Mouse (Mus musculus) neural tube, embryonic 15.5 days (tissue): ENCODE measurements around the gene Hmg20b. TPM values are rescaled to one million over a fixed set of nuclear protein-coding genes. Genes with fewer than 3 reads are reported as not detected.
A peak's percentile ranks its signal among the peaks of the same experiment; 100 is the strongest.

Source experiments
- ATAC-seq: fragments of 200-750 bp; cut with Nextera tagmentation; 2 replicates; pipeline ENCODE4 v1.8.0; 2017; ENCODE audit warnings: mild to moderate bottlenecking, moderate TSS enrichment, moderate library complexity; ENCODE audit not compliant: low FRiP score
- H3K27ac ChIP-seq: fragments of 300-500 bp; sonication (generic); replicated peaks from 2 replicates; pipeline ENCODE4 v1.5.1; 2015; ENCODE audit warnings: mild to moderate bottlenecking, inconsistent platforms
- H3K27me3 ChIP-seq: fragments of 300-500 bp; sonication (generic); replicated peaks from 2 replicates; pipeline ENCODE4 v1.6.1; 2015; ENCODE audit warnings: inconsistent platforms
- H3K36me3 ChIP-seq: fragments of 300-500 bp; sonication (generic); 2 replicates; pipeline ENCODE4 v1.6.1; 2015; ENCODE audit warnings: inconsistent platforms
- H3K4me1 ChIP-seq: fragments of 300-500 bp; sonication (generic); 2 replicates; pipeline ENCODE4 v1.6.1; 2015; ENCODE audit warnings: inconsistent platforms
- H3K4me2 ChIP-seq: fragments of 300-500 bp; sonication (generic); 2 replicates; pipeline ENCODE4 v1.6.1; 2015; ENCODE audit warnings: inconsistent platforms, mild to moderate bottlenecking, moderate library complexity
- H3K4me3 ChIP-seq: fragments of 300-500 bp; sonication (generic); replicated peaks from 2 replicates; pipeline ENCODE4 v1.5.1; 2015; ENCODE audit warnings: mild to moderate bottlenecking, inconsistent platforms
- H3K9ac ChIP-seq: fragments of 300-500 bp; sonication (generic); replicated peaks from 2 replicates; pipeline ENCODE4 v1.6.1; 2015; ENCODE audit warnings: mild to moderate bottlenecking, inconsistent platforms
- H3K9me3 ChIP-seq: fragments of 300-500 bp; sonication (generic); replicated peaks from 2 replicates; pipeline ENCODE4 v1.6.1; 2016; ENCODE audit warnings: inconsistent platforms
- WGBS: fragments of 180-500 bp; shearing (Covaris S2); methylation state at CpG from one replicate; pipeline ENCODE4 v1.1.7; 2015; ENCODE audit warnings: mixed read lengths; 5-methylcytosine and 5-hydroxymethylcytosine counted together
- polyA plus RNA-seq: library from polyadenylated mRNA; unstranded; fragments of >200 nt; fragmentation: Nextera tagmentation; extraction: Ambion mirVana; gene quantifications from 2 replicates; pipeline ENCODE4 v1.2.1, GENCODE M21; 2015

Hmg20b gene
- polyA plus RNA-seq, 1 experiment from 2014 or later, result 31.0 TPM

GRCm38 (mm10) chr10:81332277-81332676 lies 18.0 kb downstream of the Hmg20b start:
- no peak overlapping the region for H3K9ac ChIP-seq
- H3K27me3 ChIP-seq, result peaks cover 38% of the 10 kb centered on the region
- H3K4me3 ChIP-seq, result no peak overlapping the region
- ATAC-seq, result no peak
- H3K9me3 ChIP-seq, result no peaks in the 10 kb centered on the region
- H3K36me3 ChIP-seq, result peaks cover 4% of the 10 kb centered on the region
- peaks cover 8% of the 10 kb centered on the region; the same call in 1 of the 2 replicates for H3K4me1 ChIP-seq
- peak overlapping the region; percentile 7; the same call in 1 of the 2 replicates for H3K4me2 ChIP-seq
- 22% methylated on average over 29 of the region's 29 CpGs for WGBS
- H3K27ac ChIP-seq, result no peak overlapping the region

GRCm38 (mm10) chr10:81330007-81330406 lies 20.3 kb downstream of the Hmg20b start:
- H3K4me3 ChIP-seq, result no peak overlapping the region
- H3K36me3 ChIP-seq, result peaks cover 26% of the 10 kb centered on the region
- H3K4me1 ChIP-seq, result peaks cover 8% of the 10 kb centered on the region; the same call in 1 of the 2 replicates
- H3K9me3 ChIP-seq, result no peaks in the 10 kb centered on the region
- H3K4me2 ChIP-seq, result peak overlapping the region; percentile 15; the same call in 1 of the 2 replicates
- ATAC-seq, result no peak
- 63% methylated on average over 4 of the region's 4 CpGs for WGBS
- H3K27me3 ChIP-seq, result peaks cover 34% of the 10 kb centered on the region
- no peak overlapping the region for H3K9ac ChIP-seq
- no peak overlapping the region for H3K27ac ChIP-seq

DNA sequence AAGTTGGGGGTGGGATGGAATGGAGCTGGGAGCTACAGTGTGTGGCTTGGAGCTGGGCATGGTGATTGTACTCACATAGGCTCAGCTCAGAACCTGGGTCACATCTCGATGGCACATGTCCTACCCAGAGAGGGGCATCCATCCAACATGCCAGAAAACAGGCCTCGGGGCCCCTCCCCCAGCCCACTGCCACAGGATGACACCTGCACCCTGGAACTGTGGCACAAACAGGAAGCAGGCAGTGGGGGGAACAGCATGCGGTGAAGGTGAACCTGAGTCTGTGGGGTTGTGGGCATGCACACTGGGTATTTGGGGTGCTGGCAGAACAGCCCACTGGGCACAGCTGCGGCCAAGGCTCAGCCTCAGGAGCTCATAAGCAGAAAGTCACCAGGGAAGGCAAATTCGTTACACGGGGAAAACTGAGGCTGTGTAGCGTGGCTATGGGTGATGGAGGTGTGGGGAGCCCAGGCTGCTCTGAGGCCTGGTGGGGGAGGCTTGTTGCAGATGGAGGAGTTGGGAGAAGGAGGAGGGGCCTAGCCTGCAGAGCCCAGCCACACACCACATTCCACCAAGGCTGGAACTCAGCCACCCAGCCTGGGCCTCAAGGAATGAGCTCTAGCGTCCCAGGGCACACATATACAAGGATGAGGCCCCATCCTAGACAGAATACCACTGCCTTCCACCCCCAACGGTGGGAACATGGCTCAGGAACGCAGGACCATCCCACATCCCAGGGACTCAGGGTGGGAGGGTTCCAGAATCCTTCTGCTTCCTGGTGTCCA lies 20.9 kb downstream of the Hmg20b start:
- Histone ChIP-seq H3K36me3 (peaks cover 33% of the 10 kb centered on the region), H3K27me3 (peaks cover 28% of the 10 kb centered on the region), H3K4me2 (peak overlapping the region; percentile 15; the same call in 1 of the 2 replicates), H3K4me1 (peaks cover 8% of the 10 kb centered on the region; the same call in 1 of the 2 replicates), H3K9me3 (no peaks in the 10 kb centered on the region), H3K27ac (no peak overlapping the region), H3K9ac (no peak overlapping the region), H3K4me3 (no peak overlapping the region; the same call in 1 of the 2 replicates)
- 73% methylated on average over 10 of the region's 10 CpGs for WGBS
- no peak for ATAC-seq

DNA sequence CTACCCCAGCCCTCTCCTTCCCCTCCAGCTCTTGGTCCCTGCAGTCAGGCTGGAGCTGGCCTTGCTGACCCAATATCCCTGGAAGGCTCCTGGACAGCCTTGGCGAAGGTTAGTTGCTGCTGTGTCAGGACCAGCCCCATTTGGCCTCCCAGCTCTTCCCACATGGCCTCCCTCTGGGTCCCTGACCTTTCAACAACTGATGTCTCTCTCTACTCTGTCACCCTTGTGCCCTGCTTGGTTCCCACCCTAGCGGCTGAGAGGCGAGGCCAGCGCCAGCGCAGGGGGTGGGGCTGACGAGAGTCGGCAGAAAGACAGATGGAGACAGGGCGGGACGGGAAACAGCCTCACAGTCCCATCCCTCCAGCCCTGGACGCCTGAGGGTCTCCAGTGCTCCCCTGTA lies 21.9 kb downstream of the Hmg20b start, which contains the start of gene Tbxa2r:
Gene Tbxa2r, plus strand, starts transcription at position 346 of the 400 bp plus-strand sequence.
- no peak within 1 kb of the TSS; the same call in 1 of the 2 replicates for H3K4me3 ChIP-seq
- H3K36me3 ChIP-seq, result peaks cover 43% of the 10 kb centered on the region
- H3K27me3 ChIP-seq, result peaks cover 23% of the 10 kb centered on the region
- H3K9me3 ChIP-seq, result no peaks in the 10 kb centered on the region
- H3K9ac ChIP-seq, result no peak within 1 kb of the TSS
- 0 out of 2 replicates have a peak within 1 kb of the TSS, but pooled peaks have one; percentile 0 for H3K27ac ChIP-seq
- H3K4me2 ChIP-seq, result peak within 1 kb of the TSS; percentile 15; the same call in 1 of the 2 replicates
- 14% methylated on average over 10 of the region's 10 CpGs for WGBS
- no peak for ATAC-seq
- H3K4me1 ChIP-seq, result peaks cover 8% of the 10 kb centered on the region; the same call in 1 of the 2 replicates

GRCm38 (mm10) chr10:81327959-81328358 lies 22.3 kb downstream of the Hmg20b start:
- no peak for ATAC-seq
- Histone ChIP-seq H3K27ac (0 out of 2 replicates have a peak overlapping the region, but pooled peaks have one; percentile 0), H3K9ac (no peak overlapping the region), H3K4me2 (peak overlapping the region; percentile 15; the same call in 1 of the 2 replicates), H3K4me1 (peaks cover 8% of the 10 kb centered on the region; the same call in 1 of the 2 replicates), H3K9me3 (no peaks in the 10 kb centered on the region), H3K36me3 (peaks cover 47% of the 10 kb centered on the region), H3K4me3 (no peak overlapping the region), H3K27me3 (peaks cover 20% of the 10 kb centered on the region)
- WGBS, result 57% methylated on average over 2 of the region's 2 CpGs

DNA sequence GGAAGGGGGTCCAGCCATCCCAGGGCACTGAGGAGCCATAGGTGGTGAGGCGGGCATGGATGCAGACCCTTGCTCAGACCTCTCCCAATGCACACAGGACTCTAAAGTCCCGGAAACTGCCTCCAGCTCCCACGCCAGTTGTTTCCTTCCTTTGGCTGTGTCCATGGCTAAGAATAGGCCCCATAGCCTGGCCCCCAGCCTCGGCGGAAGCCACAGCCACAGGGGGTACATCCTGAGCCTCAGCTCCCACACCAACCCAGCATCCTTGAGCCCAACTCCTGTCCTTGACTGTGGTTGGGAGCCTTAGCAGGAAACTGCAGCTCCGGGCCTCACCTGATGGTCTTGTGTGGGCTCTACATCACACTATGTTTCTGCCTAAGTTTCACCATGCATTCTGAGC lies 23.4 kb downstream of the Hmg20b start:
- no peak overlapping the region for H3K9ac ChIP-seq
- H3K27me3 ChIP-seq, result peaks cover 9% of the 10 kb centered on the region
- peaks cover 54% of the 10 kb centered on the region for H3K36me3 ChIP-seq
- H3K4me2 ChIP-seq, result no peak overlapping the region
- peaks cover 12% of the 10 kb centered on the region for H3K4me1 ChIP-seq
- no peak overlapping the region for H3K4me3 ChIP-seq
- 0 out of 2 replicates have a peak overlapping the region, but pooled peaks have one; percentile 28 for H3K27ac ChIP-seq
- WGBS, result 82% methylated on average over 6 of the region's 6 CpGs
- no peaks in the 10 kb centered on the region for H3K9me3 ChIP-seq
- no peak for ATAC-seq

GRCm38 (mm10) chr10:81325781-81326180 lies 24.5 kb downstream of the Hmg20b start:
- no peak for ATAC-seq
- H3K4me1 ChIP-seq, result peaks cover 17% of the 10 kb centered on the region
- no peaks in the 10 kb centered on the region for H3K9me3 ChIP-seq
- H3K9ac ChIP-seq, result no peak overlapping the region
- H3K27me3 ChIP-seq, result peaks cover 5% of the 10 kb centered on the region; the same call in 1 of the 2 replicates
- 94% methylated on average over 18 of the region's 18 CpGs for WGBS
- peaks cover 54% of the 10 kb centered on the region for H3K36me3 ChIP-seq
- H3K4me2 ChIP-seq, result no peak overlapping the region
- no peak overlapping the region for H3K27ac ChIP-seq
- H3K4me3 ChIP-seq, result no peak overlapping the region

- ATAC-seq, result no peak
- H3K36me3 ChIP-seq, result peaks cover 54% of the 10 kb centered on the region
- no peak overlapping the region for H3K9ac ChIP-seq
- H3K4me3 ChIP-seq, result no peak overlapping the region
- no peaks in the 10 kb centered on the region for H3K27me3 ChIP-seq
- no peak overlapping the region for H3K4me2 ChIP-seq
- H3K9me3 ChIP-seq, result no peaks in the 10 kb centered on the region
- H3K27ac ChIP-seq, result no peak overlapping the region
- 93% methylated on average over 21 of the region's 21 CpGs for WGBS
- peaks cover 17% of the 10 kb centered on the region for H3K4me1 ChIP-seq
Measured at GRCm38 (mm10) chr10:81325176-81325575, 25.1 kb downstream of the Hmg20b start.

DNA sequence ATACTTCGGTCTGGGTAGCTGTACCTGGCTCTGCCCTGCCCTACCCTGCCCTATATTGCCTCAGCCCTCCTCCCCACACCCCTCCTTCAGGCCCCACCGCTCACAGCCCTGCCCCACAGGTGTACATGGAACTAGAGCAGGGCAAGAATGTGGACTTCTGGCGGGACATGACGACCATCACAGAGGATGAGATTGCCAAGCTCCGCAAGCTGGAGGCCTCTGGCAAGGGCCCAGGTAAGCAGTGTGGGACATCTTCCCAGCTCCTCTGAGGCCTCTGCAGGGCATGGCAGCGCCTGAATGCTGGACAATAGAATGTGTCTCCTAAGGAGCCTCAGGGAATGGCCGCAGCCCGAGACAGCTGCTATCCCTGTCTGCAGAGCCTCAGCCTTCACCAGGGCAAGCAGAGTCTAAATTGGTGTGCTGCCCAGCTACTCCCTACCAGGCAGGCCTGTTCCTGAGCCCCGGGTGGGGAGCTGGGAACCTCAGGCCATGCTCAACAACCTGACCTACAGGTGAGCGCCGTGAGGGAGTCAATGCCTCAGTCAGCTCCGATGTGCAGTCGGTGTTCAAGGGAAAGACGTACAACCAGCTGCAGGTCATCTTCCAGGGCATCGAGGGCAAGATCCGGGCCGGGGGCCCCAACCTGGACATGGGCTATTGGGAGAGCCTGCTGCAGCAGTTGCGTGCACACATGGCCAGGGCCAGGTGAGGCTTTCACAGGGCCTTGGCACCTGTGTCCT lies 26.3 kb downstream of the Hmg20b start:
- ATAC-seq, result no peak
- Histone ChIP-seq H3K4me2 (no peak overlapping the region), H3K9me3 (no peaks in the 10 kb centered on the region), H3K27me3 (no peaks in the 10 kb centered on the region), H3K36me3 (peaks cover 55% of the 10 kb centered on the region), H3K9ac (no peak overlapping the region), H3K27ac (no peak overlapping the region), H3K4me3 (no peak overlapping the region), H3K4me1 (peaks cover 28% of the 10 kb centered on the region)
- WGBS, result 95% methylated on average over 18 of the region's 18 CpGs

GRCm38 (mm10) chr10:81323141-81323775 lies 27.0 kb downstream of the Hmg20b start:
- Histone ChIP-seq H3K36me3 (peaks cover 62% of the 10 kb centered on the region), H3K4me2 (no peak overlapping the region), H3K9ac (no peak overlapping the region), H3K4me1 (peaks cover 33% of the 10 kb centered on the region), H3K27ac (no peak overlapping the region), H3K27me3 (no peaks in the 10 kb centered on the region), H3K4me3 (no peak overlapping the region), H3K9me3 (no peaks in the 10 kb centered on the region)
- no peak for ATAC-seq
- 96% methylated on average over 23 of the region's 23 CpGs for WGBS

DNA sequence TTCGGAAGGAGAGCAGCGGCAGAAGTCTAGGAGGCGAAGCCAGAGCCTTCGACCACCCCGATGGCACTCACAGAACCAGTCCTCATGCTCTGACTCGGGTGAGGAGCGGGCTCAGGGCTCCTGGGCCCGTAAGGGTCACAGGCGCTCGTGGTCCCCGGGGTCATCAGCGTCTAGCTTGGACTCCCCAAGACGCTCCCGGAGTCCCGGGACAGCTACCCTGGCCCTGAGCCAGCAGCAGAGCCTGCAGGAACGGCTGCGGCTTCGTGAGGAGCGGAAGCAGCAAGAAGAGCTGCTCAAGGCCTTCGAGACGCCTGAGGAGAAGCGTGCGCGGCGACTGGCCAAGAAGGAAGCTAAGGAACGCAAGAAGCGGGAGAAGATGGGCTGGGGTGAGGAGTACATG lies 27.8 kb downstream of the Hmg20b start:
- Histone ChIP-seq H3K4me2 (peak overlapping the region; percentile 75; the same call in 1 of the 2 replicates), H3K9me3 (no peaks in the 10 kb centered on the region), H3K27me3 (no peaks in the 10 kb centered on the region), H3K36me3 (peaks cover 68% of the 10 kb centered on the region), H3K27ac (no peak overlapping the region), H3K4me3 (peak overlapping the region; percentile 98; the same call in 1 of the 2 replicates), H3K4me1 (peaks cover 33% of the 10 kb centered on the region), H3K9ac (no peak overlapping the region)
- ATAC-seq, result no peak
- 96% methylated on average over 27 of the region's 27 CpGs for WGBS
